Mouse (Mus musculus) neural tube, embryonic 11.5 days (tissue): ENCODE results near the gene Rnaset2b. TPM values are rescaled to one million over a fixed set of nuclear protein-coding genes. Genes with fewer than 3 reads are reported as not detected.
"Not testable (repeated sequence)": the region's sequence is repeated elsewhere in the genome, so short reads cannot be mapped to it uniquely, and the experiment has no call there.

Source experiments
- ATAC-seq: fragments of 200-750 bp; cut with Nextera tagmentation; 2 replicates; pipeline ENCODE4 v1.8.0; 2017; ENCODE audit warnings: moderate number of reproducible peaks, mild to moderate bottlenecking, moderate TSS enrichment, moderate library complexity; ENCODE audit not compliant: insufficient read depth, low FRiP score, low TSS enrichment
- DNase-seq: peaks from one replicate; pipeline ENCODE4 v3.0.0-alpha.2; 2015; ENCODE audit warnings: low spot score
- H3K27ac ChIP-seq: fragments of 300-500 bp; sonication (generic); 2 replicates; pipeline ENCODE4 v1.5.1; 2014; ENCODE audit warnings: low read depth, mild to moderate bottlenecking, low read length
- H3K27me3 ChIP-seq: fragments of 300-500 bp; sonication (generic); 2 replicates; pipeline ENCODE4 v1.6.1; 2014; ENCODE audit warnings: mild to moderate bottlenecking, low read length, mixed read lengths; ENCODE audit not compliant: control insufficient read depth, insufficient read depth
- H3K36me3 ChIP-seq: fragments of 300-500 bp; sonication (generic); 2 replicates; pipeline ENCODE4 v1.6.1; 2014; ENCODE audit warnings: mild to moderate bottlenecking, low read length, moderate library complexity, mixed read lengths; ENCODE audit not compliant: control insufficient read depth, insufficient read depth
- H3K4me1 ChIP-seq: fragments of 300-500 bp; sonication (generic); 2 replicates; pipeline ENCODE4 v1.6.1; 2014; ENCODE audit warnings: low read length, mixed read lengths; ENCODE audit not compliant: control insufficient read depth, insufficient read depth
- H3K4me2 ChIP-seq: fragments of 300-500 bp; sonication (generic); 2 replicates; pipeline ENCODE4 v1.6.1; 2014; ENCODE audit warnings: low read depth, mild to moderate bottlenecking, moderate library complexity
- H3K4me3 ChIP-seq: fragments of 300-500 bp; sonication (generic); 2 replicates; pipeline ENCODE4 v1.5.1; 2014; ENCODE audit warnings: low read depth, low read length
- H3K9ac ChIP-seq: fragments of 300-500 bp; sonication (generic); 2 replicates; pipeline ENCODE4 v1.6.1; 2014; ENCODE audit warnings: mild to moderate bottlenecking, low read length
- H3K9me3 ChIP-seq: fragments of 300-500 bp; sonication (generic); 2 replicates; pipeline ENCODE4 v1.6.1; 2016; ENCODE audit warnings: low read length; ENCODE audit not compliant: control insufficient read depth
- WGBS: fragments of 180-500 bp; shearing (Covaris S2); extraction: QIAGEN DNeasy Blood & Tissue Kit; methylation state at CpG from one replicate; pipeline ENCODE4 v1.1.7; 2014; 5-methylcytosine and 5-hydroxymethylcytosine counted together
- polyA plus RNA-seq: library from polyadenylated mRNA; unstranded; fragments of >200 nt; fragmentation: Nextera tagmentation; extraction: Ambion mirVana; gene quantifications from 2 replicates; pipeline ENCODE4 v1.2.1, GENCODE M21; 2014

The Rnaset2b gene
- polyA plus RNA-seq, 1 experiment from 2014 or later = 110 TPM

- not testable (repeated sequence) for H3K4me1 ChIP-seq, H3K27ac ChIP-seq, H3K4me3 ChIP-seq, ATAC-seq, H3K9me3 ChIP-seq, H3K9ac ChIP-seq, DNase-seq, H3K27me3 ChIP-seq, H3K4me2 ChIP-seq, H3K36me3 ChIP-seq
- 87% methylated on average over 4 of the region's 7 CpGs for WGBS
Measured at GRCm38 (mm10) chr17:7030204-7030603, 59.8 kb downstream of the Rnaset2b start.

- not testable (repeated sequence) for H3K4me1 ChIP-seq, H3K27ac ChIP-seq, ATAC-seq, H3K9ac ChIP-seq, H3K4me2 ChIP-seq, DNase-seq, H3K9me3 ChIP-seq, H3K36me3 ChIP-seq, H3K27me3 ChIP-seq, H3K4me3 ChIP-seq
- WGBS = 75% methylated on average over 3 of the region's 6 CpGs
Measured at GRCm38 (mm10) chr17:7030622-7031174, 60.3 kb downstream of the Rnaset2b start.

GRCm38 (mm10) chr17:7033192-7034166 is 63.0 kb downstream of the Rnaset2b start:
- not testable (repeated sequence) for H3K27me3 ChIP-seq, H3K9ac ChIP-seq, DNase-seq, H3K27ac ChIP-seq, H3K4me3 ChIP-seq, H3K4me1 ChIP-seq, ATAC-seq, H3K9me3 ChIP-seq, H3K36me3 ChIP-seq, H3K4me2 ChIP-seq
- 67% methylated on average over 3 of the region's 17 CpGs for WGBS

Other genes starting within 250 kb of the Rnaset2b start
- 63.4 and 74.3 TPM in 2 replicates for gene Ezr, start 187.8 kb upstream of the Rnaset2b start, polyA plus RNA-seq
- 39.9 and 43.2 TPM in 2 replicates for gene Rsph3b, start 22.0 kb upstream of the Rnaset2b start, polyA plus RNA-seq
- gene Tagap1, start 9.5 kb upstream of the Rnaset2b start, polyA plus RNA-seq = 56.0 and 58.7 TPM in 2 replicates
- gene Gm49721, start 8.3 kb downstream of the Rnaset2b start, polyA plus RNA-seq = 0.12 and 0.37 TPM in 2 replicates
- not detected in 2 replicates for gene Gm1604a, start 54.9 kb downstream of the Rnaset2b start, polyA plus RNA-seq
- 35.2 and 35.6 TPM in 2 replicates for gene Rps6ka2, start 199.5 kb downstream of the Rnaset2b start, polyA plus RNA-seq